Mouse (Mus musculus) right cerebral cortex, adult 18-20 months (tissue): Measurements from ENCODE around the gene H2-DMb2.
A peak's percentile ranks its signal among the peaks of the same experiment; 100 is the strongest.

ENCODE experiments used
- DNase-seq: peaks from one replicate; pipeline ENCODE4 v3.0.0; 2022; ENCODE audit warnings: mixed read lengths

Gene H2-DMb2

DNA sequence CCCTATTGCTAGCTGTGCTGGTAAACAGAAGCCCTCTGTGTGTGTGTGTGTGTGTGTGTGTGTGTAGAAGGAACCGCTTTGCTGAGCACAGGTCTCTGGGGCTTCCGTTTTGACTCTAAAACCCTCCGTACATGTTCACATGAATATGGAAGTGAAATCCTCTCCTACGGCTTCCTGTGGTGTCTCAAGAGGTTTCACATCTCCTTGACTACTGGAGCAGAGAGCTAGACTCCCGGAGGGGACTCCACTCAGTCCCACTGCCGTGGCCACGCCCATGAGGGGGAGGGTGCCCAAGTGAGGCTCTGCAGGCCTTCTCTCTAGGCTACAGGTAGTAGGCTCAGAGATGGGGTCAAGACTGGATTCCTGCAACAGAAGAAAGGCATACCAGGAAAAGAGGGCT lies at the start of gene H2-DMb2:
Gene H2-DMb2 (plus strand): TSS at position 275 of the 400 bp plus-strand sequence.
- DNase-seq = no peak

DNA sequence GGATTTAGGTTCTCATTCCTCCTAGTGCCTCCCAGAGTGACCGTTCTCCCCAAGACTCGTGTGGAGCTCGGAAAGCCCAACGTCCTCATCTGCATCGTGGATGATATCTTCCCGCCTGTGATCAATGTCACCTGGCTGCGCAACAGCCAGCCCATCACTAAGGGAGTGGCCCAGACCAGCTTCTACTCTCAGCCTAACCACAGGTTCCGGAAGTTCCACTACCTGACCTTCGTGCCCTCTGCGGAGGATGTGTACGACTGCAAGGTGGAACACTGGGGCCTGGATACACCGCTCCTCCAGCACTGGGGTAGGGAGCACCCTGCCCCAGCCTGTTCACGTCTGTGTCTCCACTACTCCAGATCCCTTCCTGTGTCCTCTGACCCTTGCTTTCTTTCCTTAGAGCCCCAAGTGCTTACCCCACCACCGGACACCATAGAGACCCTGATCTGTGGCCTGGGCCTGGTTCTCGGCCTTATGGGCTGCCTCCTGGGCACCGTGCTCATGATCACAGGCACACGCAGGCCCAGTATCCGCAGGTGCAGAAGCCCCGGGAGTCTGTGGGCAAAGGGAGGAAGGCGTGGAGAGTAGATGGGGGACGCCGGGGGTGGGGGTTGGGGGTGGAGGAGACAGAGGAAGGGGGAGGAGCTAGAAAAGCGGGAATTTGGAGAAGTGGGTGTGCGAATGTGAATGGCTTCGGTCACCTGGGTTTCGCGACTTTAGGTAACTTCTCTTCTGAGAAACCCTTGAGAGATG lies 48.6 kb upstream of the H2-DMb2 start:
- DNase-seq = no peak

DNA sequence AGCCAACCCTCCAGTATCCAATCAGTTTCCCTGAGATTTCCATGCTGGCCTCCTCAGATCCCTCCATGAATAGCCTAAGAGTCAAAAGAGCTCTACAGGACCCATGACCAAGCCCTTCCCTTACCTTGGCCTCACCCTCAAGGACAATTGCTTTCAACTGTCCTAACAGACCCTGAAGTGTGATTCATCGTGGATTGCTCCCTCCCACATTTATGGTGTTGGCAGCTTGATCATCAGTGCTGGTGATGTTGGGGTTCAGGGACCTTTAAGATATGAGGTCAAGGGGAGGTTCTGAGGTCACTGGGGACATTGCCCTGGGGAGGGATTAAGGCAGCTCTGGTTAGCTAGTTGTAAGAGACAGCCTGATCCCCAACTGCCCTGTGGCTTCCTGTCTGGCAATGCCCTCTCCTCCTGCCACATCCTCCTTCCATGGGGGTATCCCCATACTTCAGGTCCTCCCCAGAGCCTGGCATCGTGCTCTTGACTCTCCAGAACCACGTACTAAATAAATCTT lies 46.6 kb upstream of the H2-DMb2 start:
- DNase-seq = no peak

DNA sequence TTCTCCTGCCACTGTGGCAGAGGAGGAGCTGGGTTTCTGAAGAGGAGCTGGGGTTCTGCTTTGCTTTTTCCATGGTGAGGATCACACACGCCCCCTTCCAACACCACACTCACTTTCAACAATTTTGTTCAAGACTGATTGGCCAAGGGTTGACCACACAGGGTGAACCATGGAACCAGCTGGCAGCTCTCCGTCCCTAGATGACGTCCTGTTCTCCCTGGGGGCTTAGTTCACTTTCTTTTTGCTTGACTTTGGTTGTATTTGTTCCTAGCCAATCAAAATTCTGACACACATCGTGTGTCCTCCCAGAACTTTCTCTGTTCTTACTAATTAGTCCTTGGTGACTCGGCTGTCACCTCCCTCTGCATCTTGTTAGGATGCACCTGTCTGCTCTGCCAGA lies 45.8 kb upstream of the H2-DMb2 start:
- DNase-seq = no peak

DNA sequence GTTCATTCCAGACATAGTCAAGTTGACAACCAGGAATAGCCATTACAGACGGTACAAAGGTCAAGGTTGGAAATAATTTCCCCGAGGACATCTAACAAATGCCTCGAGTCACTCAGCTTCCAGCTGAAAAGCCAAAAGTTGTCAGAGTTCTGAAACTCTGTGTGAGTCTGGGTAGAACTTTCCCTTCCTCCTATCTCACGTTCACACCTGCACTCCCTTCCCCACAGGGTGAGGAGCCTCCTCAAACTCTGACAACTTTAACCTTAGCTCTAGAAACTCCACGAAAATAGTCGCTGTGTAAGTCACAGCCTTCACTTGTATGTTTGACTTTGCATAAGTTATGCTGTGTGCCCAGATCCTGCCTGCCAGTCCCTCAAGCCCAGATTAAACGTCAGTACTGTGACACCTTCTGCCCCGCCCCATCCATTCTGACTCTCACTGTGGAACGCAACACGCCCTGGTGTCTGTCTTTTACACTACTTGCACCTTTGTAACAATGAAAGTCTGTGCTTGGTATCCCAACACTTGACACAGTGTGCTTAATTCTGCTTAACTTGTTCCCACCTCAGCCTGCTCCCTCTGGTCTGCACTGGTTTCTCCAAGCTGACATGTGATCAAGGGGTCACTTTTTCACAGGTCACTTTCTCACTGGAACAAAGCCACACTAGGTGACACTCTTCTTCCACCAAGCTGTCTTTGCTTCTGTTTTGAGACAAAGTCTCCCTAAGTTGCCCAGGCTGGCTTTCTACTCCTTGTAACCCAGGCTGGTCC lies 44.2 kb upstream of the H2-DMb2 start:
- DNase-seq = no peak

DNA sequence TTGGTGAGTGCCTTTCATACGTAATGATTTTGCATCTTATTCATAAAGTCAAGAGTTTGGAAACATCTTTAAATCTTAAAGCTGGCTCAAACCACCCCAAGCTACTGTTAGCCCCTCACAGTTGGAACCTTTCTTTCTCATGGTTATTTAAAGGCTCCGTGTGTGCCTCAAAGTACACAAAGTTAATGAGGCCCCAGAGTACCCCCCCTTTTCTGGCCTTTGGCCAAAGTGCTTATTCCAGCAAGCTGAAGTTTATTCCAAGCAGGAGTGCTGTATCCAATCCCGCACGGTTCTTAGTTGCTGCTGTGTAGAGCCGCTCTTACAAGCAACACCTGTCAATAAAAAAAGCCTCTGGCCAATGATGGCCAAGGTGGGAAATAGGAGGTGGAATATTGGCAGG lies 43.6 kb upstream of the H2-DMb2 start:
- DNase-seq = no peak

DNA sequence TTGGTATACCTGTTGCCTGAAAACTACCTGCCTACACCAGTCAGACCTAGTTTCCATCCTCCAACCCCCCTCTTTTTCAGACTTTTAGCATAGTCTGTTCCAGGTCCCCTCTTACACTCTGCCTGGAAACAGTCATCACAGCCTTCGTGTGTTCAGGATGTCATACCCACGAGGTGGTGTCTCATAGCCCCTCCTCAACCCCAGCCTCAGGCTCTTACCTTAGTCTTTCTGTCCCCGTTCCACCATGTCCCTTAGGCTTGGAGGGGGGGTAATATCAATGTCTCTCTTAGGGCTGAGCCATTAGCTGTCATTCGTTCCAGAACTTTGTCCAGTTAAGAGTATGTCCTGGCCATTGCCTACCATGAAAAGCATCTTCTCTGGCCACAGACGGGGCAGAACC lies 41.9 kb upstream of the H2-DMb2 start:
- DNase-seq = no peak

DNA sequence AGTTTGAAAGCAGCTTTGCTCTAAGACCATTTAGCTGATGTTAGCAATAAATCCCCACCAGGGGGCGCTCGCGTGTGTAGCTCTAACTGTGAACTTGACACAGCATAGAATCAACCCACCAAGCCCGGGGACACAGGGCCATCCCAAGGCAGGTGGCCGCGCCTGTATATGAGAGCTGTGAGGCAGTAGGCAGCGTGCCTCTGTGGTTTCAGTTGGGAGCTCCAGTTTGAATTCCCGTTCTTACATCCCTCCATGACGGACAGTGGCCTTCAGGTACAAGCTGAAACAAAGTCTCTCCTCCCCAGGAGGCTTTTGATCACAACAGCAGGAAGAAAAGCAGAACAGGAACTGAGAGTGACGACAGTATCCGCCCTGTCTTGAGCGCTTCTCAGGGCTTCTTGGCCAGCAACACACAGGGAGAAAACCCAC lies 41.5 kb upstream of the H2-DMb2 start:
- peak; percentile 85 for DNase-seq

DNA sequence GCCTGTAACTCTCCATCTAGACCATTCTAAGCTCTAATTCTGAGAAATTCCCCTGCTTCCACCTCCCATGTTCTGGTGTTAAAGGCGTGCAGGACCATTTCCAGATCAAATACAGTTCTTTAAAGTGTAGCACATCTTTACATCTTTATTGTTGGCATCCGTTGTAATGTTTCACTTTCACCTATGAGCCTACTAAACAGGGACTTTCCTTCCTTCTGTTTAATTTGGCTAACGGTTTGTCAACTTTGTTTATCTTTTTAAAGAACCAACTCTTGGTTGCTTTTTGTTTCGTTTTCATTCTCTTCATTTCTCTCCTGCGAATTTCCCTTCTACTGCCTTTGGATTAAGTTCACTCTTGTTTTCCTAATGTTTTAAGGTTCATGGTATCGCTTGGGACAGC lies 40.3 kb upstream of the H2-DMb2 start:
- no peak for DNase-seq

DNA sequence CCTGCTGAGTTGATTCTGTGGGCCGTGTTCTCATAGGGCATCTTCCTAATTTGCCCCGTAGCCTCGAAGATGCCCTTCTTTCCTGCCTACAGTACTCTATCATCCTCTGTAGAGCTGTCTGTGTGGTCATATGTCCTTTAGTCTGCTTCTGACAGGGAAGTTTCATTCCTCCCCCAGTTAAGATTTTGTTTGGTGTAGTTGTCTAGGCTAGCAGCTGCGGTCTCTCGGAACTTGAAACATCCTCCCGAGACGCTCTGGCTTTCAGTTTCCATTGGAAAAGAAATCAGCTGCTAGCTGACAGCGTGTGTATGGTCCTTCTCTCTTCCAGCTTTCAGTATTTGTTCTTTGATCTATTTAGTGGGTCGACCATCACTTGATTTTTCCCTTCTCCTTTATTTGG lies 38.3 kb upstream of the H2-DMb2 start:
- no peak for DNase-seq

DNA sequence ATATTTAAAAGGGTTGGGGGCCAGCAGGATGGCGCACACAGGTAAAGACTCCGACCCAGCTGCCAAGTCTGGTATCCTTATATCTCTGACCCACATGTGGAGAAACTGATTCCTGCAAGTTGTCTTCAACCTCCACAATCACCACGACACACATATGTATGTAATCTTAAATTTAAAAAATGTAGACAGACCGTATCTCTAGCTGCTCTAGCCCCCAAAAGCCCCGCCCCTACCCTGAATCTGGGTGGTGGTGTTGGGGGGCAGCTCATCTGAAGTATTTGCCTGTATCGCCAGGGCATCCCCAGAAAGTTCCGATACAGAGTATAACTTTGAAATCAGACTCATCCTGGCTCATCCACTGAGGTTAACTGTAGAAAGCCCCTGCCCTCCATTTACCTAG lies 36.6 kb upstream of the H2-DMb2 start:
- no peak for DNase-seq

DNA sequence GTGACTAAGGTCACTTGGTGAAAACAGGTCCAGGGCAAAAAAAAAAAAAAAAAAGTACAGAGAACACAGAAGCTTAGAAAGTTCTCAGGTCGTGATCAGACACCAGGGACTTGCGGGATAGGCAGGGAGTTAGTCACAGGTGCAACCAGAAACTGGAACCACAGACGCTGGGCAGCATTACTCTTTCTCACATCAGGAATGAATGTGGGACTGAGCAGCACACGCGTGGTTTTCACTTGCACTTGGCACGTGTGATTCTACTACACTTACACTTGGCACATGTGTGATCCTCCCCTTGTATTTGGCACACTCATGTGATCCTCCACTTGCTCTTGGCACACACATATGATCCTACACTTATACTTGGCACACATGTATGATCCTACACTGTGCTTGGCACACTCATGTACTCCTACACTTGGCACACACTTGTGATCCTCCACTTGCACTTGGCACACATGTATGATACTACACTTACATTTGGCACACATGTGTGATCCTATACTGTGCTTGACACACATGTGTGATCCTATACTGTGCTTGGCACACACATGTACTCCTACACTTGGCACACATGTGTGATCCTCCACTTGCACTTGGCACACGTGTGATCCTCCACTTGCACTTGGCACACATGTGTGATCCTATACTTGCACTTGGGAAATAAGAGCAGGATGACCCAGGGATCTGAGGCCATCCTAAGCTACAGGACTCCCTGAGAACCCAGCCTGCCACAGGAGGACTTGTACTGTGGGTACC lies 35.8 kb upstream of the H2-DMb2 start:
- DNase-seq = no peak

DNA sequence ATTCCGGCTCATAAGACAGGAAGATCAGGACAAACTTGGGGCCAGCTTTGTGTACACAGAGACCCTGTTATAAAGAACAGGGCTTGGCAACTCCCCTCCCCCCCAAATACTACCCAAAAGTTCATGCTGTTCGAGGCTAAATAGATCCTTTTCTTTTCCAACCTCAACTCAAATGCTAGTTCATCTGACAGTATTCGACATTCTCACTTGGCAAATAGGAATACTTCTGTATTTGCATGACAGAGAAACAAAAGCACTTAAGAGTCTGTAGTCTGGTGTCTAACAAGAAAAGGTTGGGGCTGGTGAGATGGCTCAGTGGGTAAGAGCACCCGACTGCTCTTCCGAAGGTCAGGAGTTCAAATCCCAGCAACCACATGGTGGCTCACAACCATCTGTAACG lies 34.6 kb upstream of the H2-DMb2 start:
- DNase-seq = no peak

DNA sequence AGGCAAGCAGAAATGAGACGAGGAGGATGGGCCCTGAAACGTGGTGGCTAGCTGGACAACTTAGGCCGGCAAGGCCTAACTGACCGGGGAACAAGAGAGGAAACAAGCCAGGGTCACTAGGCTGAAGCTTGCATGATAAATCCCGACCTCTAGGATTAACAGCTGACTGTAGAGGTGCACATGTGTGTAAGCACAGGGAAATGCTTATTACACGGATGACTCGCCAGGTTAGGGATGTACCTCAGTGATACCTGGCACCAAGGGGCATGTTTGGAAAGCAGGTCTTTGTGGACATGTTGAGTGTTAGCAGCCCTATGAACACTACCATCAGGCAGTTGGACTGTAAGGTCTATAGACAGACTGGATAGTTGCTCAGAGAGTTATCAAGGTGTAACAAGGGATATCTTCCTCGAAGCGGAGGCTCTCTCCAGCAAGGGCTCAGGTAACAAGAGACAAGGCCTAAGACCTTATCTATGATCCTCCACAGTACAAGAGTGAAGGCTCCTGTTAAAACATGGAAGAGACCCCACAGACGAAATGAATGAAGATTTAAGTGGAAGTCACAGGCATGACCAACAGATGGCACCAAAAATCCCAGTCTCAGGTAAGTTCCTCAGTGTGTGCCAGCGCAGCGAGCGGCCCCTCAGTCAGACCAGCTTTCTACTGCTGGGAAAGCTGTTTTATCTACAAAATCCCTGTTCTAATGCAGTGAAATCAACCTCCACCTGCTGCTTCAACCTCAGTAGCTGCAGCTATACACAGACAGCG lies 33.9 kb upstream of the H2-DMb2 start:
- no peak for DNase-seq

DNA sequence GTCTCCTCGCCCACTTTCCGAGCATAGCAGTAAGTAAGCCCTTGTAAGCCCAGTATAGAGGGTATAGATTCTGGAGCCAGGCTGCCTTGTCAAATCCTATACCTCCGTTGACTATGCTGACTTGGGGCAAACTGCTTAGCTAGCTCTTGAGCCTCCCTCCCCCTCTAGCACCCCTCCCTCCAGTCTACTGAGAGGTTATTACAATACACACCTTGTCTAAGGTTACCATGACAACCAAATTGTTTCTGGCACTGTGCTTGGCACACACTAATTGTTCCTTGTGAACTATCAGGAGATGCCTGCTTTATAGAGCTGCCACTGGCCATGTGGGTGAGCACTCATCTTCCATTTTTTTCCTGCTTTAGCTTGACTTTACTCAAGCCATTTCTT lies 33.3 kb upstream of the H2-DMb2 start:
- DNase-seq = no peak

DNA sequence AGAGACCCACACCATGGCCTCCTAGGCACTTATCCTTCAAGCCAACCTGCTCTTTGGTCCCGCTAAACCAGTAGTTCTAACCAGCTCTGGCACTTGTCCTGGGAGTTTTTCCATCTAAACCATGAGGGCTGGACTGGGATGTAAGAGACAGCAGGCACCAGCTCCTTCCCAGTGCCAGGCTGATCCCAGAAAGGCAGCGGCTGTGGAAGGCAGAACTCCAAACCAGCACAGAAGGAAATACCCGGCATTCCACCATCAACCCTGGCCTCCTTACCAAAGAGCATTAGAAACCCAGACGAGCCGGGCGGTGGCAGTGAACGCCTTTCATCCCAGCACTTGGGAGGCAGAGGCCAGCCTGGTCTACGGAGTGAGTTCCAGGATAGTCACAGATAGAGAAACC lies 32.8 kb upstream of the H2-DMb2 start:
- no peak for DNase-seq

DNA sequence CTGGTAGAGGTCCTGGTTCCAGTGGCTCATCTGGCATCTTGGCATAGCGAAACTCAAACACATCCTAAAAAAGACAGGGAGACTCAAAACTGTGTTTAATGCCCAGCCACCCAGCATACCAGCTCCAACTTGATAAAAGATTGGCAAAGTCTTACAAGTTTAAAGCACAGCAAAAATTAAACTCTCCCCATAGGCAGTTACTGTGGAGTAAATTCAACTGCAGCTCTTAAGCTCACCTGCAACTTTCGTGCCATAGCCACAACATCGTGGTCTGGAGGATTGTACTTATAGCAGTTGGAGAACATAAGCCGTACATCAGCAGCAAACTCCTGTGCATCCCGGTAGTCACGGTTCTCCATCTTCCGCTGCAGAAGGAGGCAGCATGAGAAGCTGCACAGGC lies 29.0 kb upstream of the H2-DMb2 start:
- DNase-seq = no peak

DNA sequence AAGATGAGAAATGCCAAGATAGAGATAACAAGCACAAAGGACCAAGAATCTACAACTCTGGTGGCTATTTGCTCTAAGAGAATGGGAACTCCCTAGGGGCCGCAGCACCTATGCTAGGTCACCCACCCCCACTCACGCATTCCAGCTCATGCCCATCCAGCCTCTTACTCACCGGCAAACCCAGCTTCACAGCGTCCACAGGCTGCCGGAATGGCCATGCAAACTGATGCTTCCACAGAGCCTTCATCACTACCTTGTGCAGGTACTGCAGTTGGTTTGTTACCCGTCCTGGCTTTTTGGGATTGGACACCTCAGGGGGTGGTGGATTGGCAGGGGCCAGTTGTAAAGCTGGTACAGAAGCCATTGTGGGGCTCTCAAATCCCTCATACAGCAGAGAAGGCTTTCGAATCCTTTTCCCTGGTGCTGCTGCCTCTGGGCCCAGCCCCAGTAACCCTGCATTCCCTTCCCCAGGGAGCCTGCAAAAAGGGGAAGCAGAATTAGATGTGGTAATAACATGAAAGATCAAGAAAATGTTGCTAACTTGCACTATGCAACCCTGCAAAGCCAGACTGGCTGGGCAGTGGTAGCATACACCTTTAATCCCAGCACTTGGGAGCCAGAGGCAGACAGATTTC lies 26.3 kb upstream of the H2-DMb2 start:
- no peak for DNase-seq

DNA sequence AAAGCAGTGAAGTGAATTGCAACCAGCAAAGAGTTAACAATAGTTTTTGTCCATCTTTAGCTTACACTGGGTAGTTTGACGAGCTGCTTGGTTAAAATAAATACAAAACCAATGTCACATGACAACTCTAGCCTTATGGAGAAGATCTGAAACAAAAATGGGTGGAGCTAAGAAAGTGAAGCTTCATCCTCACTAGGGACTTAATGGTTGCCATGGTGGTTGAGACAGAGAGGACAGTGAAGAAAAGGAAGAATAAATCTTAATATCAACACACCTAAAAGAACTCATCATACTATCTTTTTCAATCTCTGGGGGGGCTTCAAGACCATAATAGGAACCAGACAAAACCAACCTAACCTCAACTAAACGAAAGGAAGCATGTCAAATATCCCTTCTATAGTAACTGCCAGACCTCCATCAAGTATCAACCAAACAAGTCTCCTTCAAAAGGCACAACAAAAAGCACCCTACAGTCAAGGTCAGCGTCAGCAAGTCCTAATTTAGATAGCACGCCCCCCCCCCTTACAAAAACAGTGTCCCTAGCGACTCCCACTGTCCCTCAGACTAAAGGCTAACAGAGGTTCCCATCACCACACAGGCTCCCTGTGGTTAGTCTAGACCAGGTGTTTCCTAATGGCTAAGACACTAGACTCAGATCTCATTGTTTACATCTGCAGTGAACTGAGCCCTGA lies 25.5 kb upstream of the H2-DMb2 start:
- DNase-seq = no peak

DNA sequence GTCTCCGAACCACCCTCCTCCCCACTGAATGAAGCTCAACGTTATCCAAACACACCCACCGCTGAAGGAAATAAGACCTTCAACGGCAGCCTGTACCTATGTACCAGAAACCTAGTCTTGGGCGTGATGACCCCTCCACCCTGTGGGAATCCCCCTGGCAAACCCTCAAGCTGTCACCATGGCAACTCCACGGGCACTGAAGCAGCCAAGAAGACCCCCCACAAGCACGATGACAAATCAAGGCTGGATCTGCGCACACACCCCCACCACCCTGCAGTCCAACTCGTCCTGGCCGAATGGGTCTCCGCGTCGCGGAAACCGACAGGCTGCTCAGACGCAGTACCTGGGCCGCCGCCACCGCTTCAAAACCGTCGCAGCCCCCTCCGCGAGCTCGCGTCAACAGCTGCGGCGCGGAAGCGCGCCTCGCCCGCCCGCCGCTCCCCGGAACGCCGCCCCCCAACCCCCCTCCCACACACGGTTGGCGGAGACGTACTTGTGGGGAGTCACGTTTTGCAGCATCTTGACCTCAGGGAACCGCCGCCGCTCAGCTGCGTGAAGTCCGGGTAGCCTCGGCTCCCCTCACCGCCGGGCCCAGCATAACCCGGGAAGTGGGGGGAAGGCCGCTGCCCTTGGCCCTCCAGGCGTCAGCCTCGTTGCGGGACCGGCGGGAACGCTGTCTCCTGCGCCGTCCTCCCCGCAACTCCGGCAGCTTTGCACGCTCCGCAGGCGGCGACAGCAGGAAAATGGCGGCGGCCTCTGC lies 24.8 kb upstream of the H2-DMb2 start:
- no peak for DNase-seq

DNA sequence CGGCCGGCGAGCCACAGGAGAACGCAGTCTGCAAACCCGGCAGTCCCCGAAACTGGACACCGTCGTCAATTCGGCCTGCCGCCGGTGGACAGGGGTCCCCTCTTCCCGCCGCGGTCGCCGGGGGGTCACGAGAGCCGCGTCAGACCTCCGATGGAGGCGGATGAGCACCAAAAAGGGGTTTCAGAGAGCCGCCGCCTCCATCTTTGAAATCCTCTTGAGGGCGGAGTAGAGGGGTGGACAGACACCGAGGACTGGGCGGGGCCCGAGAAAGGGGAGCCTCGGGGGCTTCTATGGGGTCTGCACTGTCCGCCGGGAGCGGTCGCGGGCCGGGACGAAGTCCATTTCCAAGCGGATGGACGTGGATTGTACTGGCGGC lies 24.2 kb upstream of the H2-DMb2 start:
- no peak for DNase-seq
